Mouse (Mus musculus): ENCODE data around the gene Rhox4b. TPM values are rescaled to one million over a fixed set of nuclear protein-coding genes. Genes with fewer than 3 reads are reported as not detected.
"Not testable (repeated sequence)": the region's sequence is repeated elsewhere in the genome, so short reads cannot be mapped to it uniquely, and the experiment has no call there.

Rhox4b gene
- 0.43 and 0.72 TPM in 2 replicates for polyA plus RNA-seq (2015; fragmentation: Nextera tagmentation; extraction: Ambion mirVana)

- H3K9ac ChIP-seq; ATAC-seq (ENCODE audit: insufficient number of reproducible peaks, low FRiP score, low TSS enrichment, low read depth); H3K4me2 ChIP-seq (replicated peaks); H3K27me3 ChIP-seq; H3K27ac ChIP-seq (replicated peaks); H3K4me3 ChIP-seq (replicated peaks); H3K36me3 ChIP-seq; H3K9me3 ChIP-seq (replicated peaks); H3K4me1 ChIP-seq: not testable (repeated sequence)
- 82% methylated on average over 14 of the region's 15 CpGs for WGBS
These were observed at the start of gene Rhox4b for GRCm38 (mm10) chrX:37432194-37432593. Gene Rhox4b (plus strand): TSS chrX:37432494.

GRCm38 (mm10) chrX:37390548-37390947 is 41.7 kb upstream of the Rhox4b start, which contains the start of gene Rhox4a2:
Gene Rhox4a2 (plus strand): TSS chrX:37390848.
- not testable (repeated sequence) for H3K9ac ChIP-seq; ATAC-seq (ENCODE audit: insufficient number of reproducible peaks, low FRiP score, low TSS enrichment, low read depth); H3K36me3 ChIP-seq; H3K4me1 ChIP-seq; H3K4me3 ChIP-seq (replicated peaks); H3K27me3 ChIP-seq; H3K27ac ChIP-seq (replicated peaks); H3K4me2 ChIP-seq (replicated peaks); H3K9me3 ChIP-seq (replicated peaks)
- WGBS: 85% methylated on average over 8 of the region's 16 CpGs

GRCm38 (mm10) chrX:37411767-37412166 is 20.5 kb upstream of the Rhox4b start, which contains the start of gene Rhox2b:
Gene Rhox2b (plus strand): TSS chrX:37412067.
- not testable (repeated sequence) for H3K27me3 ChIP-seq; H3K4me2 ChIP-seq (replicated peaks); ATAC-seq (ENCODE audit: insufficient number of reproducible peaks, low FRiP score, low TSS enrichment, low read depth); H3K4me3 ChIP-seq (replicated peaks); H3K4me1 ChIP-seq; H3K27ac ChIP-seq (replicated peaks); H3K9me3 ChIP-seq (replicated peaks); H3K9ac ChIP-seq; H3K36me3 ChIP-seq
- WGBS: no CpG with 5 or more reads among the region's 9 CpGs

- H3K4me2 ChIP-seq (replicated peaks); H3K27ac ChIP-seq (replicated peaks); H3K27me3 ChIP-seq; H3K36me3 ChIP-seq; H3K4me3 ChIP-seq (replicated peaks); H3K9ac ChIP-seq; H3K9me3 ChIP-seq (replicated peaks); H3K4me1 ChIP-seq; ATAC-seq (ENCODE audit: insufficient number of reproducible peaks, low FRiP score, low TSS enrichment, low read depth): not testable (repeated sequence)
- WGBS: 89% methylated on average over 7 of the region's 10 CpGs
These were observed 21.1 kb downstream of the Rhox4b start, which contains the start of gene Rhox2c for GRCm38 (mm10) chrX:37453380-37453779. Gene Rhox2c (plus strand): TSS chrX:37453680.

- H3K36me3 ChIP-seq; H3K9ac ChIP-seq; H3K9me3 ChIP-seq (replicated peaks); H3K4me3 ChIP-seq (replicated peaks); ATAC-seq (ENCODE audit: insufficient number of reproducible peaks, low FRiP score, low TSS enrichment, low read depth); H3K27ac ChIP-seq (replicated peaks); H3K4me1 ChIP-seq; H3K4me2 ChIP-seq (replicated peaks); H3K27me3 ChIP-seq: not testable (repeated sequence)
- 87% methylated on average over 3 of the region's 4 CpGs for whole genome bisulfite sequencing
These were observed 26.0 kb downstream of the Rhox4b start, which contains the start of gene Rhox3c for GRCm38 (mm10) chrX:37458285-37458684. Gene Rhox3c (plus strand): TSS chrX:37458585.

- H3K27me3 ChIP-seq; H3K4me1 ChIP-seq; H3K9ac ChIP-seq; H3K4me2 ChIP-seq (replicated peaks); H3K9me3 ChIP-seq (replicated peaks); H3K27ac ChIP-seq (replicated peaks); ATAC-seq (ENCODE audit: insufficient number of reproducible peaks, low FRiP score, low TSS enrichment, low read depth); H3K36me3 ChIP-seq; H3K4me3 ChIP-seq (replicated peaks): not testable (repeated sequence)
- 93% methylated on average over 14 of the region's 14 CpGs for WGBS
These were observed 47.7 kb downstream of the Rhox4b start, which contains the start of gene Rhox4c for GRCm38 (mm10) chrX:37480037-37480436. Gene Rhox4c (plus strand): TSS chrX:37480337.

Other genes starting within 250 kb of the Rhox4b start
- 448 and 463 TPM in 2 replicates for gene Ndufa1, start 241.3 kb upstream of the Rhox4b start, polyA plus RNA-seq (2015; fragmentation: Nextera tagmentation; extraction: Ambion mirVana)
- gene Rnf113a1, start 241.2 kb upstream of the Rhox4b start, polyA plus RNA-seq (2015; fragmentation: Nextera tagmentation; extraction: Ambion mirVana): 12.6 and 13.4 TPM in 2 replicates
- gene Gm9, start 221.5 kb upstream of the Rhox4b start, polyA plus RNA-seq (2015; fragmentation: Nextera tagmentation; extraction: Ambion mirVana): not detected in 2 replicates
- gene Rhox1, start 210.2 kb upstream of the Rhox4b start, polyA plus RNA-seq (2015; fragmentation: Nextera tagmentation; extraction: Ambion mirVana): not detected in 2 replicates
- gene Rhox2a, start 187.5 kb upstream of the Rhox4b start, polyA plus RNA-seq (2015; fragmentation: Nextera tagmentation; extraction: Ambion mirVana): not detected in 2 replicates
- 0.33 TPM in 1 of 2 replicates, not detected in the other for gene Rhox3a, start 182.6 kb upstream of the Rhox4b start, polyA plus RNA-seq (2015; fragmentation: Nextera tagmentation; extraction: Ambion mirVana)
- gene Rhox4a, start 167.2 kb upstream of the Rhox4b start, polyA plus RNA-seq (2015; fragmentation: Nextera tagmentation; extraction: Ambion mirVana): not detected in 2 replicates
- gene Rhox3a2, start 52.5 kb upstream of the Rhox4b start, polyA plus RNA-seq (2015; fragmentation: Nextera tagmentation; extraction: Ambion mirVana): not detected in 2 replicates
- 0.55 and 1.5 TPM in 2 replicates for gene Rhox4a2, start 41.6 kb upstream of the Rhox4b start, polyA plus RNA-seq (2015; fragmentation: Nextera tagmentation; extraction: Ambion mirVana)
- not detected in 2 replicates for gene Rhox2b, start 20.4 kb upstream of the Rhox4b start, polyA plus RNA-seq (2015; fragmentation: Nextera tagmentation; extraction: Ambion mirVana)
- not detected in 2 replicates for gene Rhox2c, start 21.2 kb downstream of the Rhox4b start, polyA plus RNA-seq (2015; fragmentation: Nextera tagmentation; extraction: Ambion mirVana)
- not detected in 2 replicates for gene Rhox3c, start 26.1 kb downstream of the Rhox4b start, polyA plus RNA-seq (2015; fragmentation: Nextera tagmentation; extraction: Ambion mirVana)
- gene Rhox4c, start 47.8 kb downstream of the Rhox4b start, polyA plus RNA-seq (2015; fragmentation: Nextera tagmentation; extraction: Ambion mirVana): not detected in 2 replicates
- gene Rhox2d, start 60.9 kb downstream of the Rhox4b start, polyA plus RNA-seq (2015; fragmentation: Nextera tagmentation; extraction: Ambion mirVana): not detected in 2 replicates
- gene Rhox4d, start 81.9 kb downstream of the Rhox4b start, polyA plus RNA-seq (2015; fragmentation: Nextera tagmentation; extraction: Ambion mirVana): not detected in 2 replicates
- not detected in 2 replicates for gene Rhox2e, start 98.0 kb downstream of the Rhox4b start, polyA plus RNA-seq (2015; fragmentation: Nextera tagmentation; extraction: Ambion mirVana)
- gene Rhox3e, start 109.5 kb downstream of the Rhox4b start, polyA plus RNA-seq (2015; fragmentation: Nextera tagmentation; extraction: Ambion mirVana): not detected in 2 replicates
- gene Rhox4e, start 124.9 kb downstream of the Rhox4b start, polyA plus RNA-seq (2015; fragmentation: Nextera tagmentation; extraction: Ambion mirVana): not detected in 2 replicates
- not detected in 2 replicates for gene Rhox2f, start 138.9 kb downstream of the Rhox4b start, polyA plus RNA-seq (2015; fragmentation: Nextera tagmentation; extraction: Ambion mirVana)
- gene Rhox3f, start 148.5 kb downstream of the Rhox4b start, polyA plus RNA-seq (2015; fragmentation: Nextera tagmentation; extraction: Ambion mirVana): not detected in 2 replicates
- not detected in 2 replicates for gene Rhox4f, start 175.2 kb downstream of the Rhox4b start, polyA plus RNA-seq (2015; fragmentation: Nextera tagmentation; extraction: Ambion mirVana)
- gene Rhox3g, start 196.1 kb downstream of the Rhox4b start, polyA plus RNA-seq (2015; fragmentation: Nextera tagmentation; extraction: Ambion mirVana): not detected in 2 replicates
- gene Rhox2g, start 211.0 kb downstream of the Rhox4b start, polyA plus RNA-seq (2015; fragmentation: Nextera tagmentation; extraction: Ambion mirVana): not detected in 2 replicates
- not detected in 2 replicates for gene Rhox4g, start 218.8 kb downstream of the Rhox4b start, polyA plus RNA-seq (2015; fragmentation: Nextera tagmentation; extraction: Ambion mirVana)
- gene Rhox3h, start 236.3 kb downstream of the Rhox4b start, polyA plus RNA-seq (2015; fragmentation: Nextera tagmentation; extraction: Ambion mirVana): not detected in 2 replicates
- not detected in 2 replicates for gene Rhox2h, start 240.8 kb downstream of the Rhox4b start, polyA plus RNA-seq (2015; fragmentation: Nextera tagmentation; extraction: Ambion mirVana)

All from embryonic facial prominence, embryonic 15.5 days (tissue).